Mouse (Mus musculus) CH12F3 (cell line): ENCODE measurements at regions not wholly inside any gene's neighbourhood (a gene's known extent, or its start where the extent isn't known, plus 50 kb on each side); places are given as distances from the start of the nearest gene placed in this dataset.

Experiments
- in situ Hi-C: fragments of 300-500 bp; cut with MboI; formaldehyde crosslinking; loops from 2 replicates; pipeline ENCODE4 v1.14.3; 2020; ENCODE audit warnings: low sequenced_read_pairs

GRCm38 (mm10) chr13:52013182-52013581 lies 166.7 kb downstream of the Gadd45g start:
- in situ Hi-C loops: no loop called here

- in situ Hi-C loops: no loop called here
Measured at GRCm38 (mm10) chr13:52013757-52014156, 167.3 kb downstream of the Gadd45g start.

DNA sequence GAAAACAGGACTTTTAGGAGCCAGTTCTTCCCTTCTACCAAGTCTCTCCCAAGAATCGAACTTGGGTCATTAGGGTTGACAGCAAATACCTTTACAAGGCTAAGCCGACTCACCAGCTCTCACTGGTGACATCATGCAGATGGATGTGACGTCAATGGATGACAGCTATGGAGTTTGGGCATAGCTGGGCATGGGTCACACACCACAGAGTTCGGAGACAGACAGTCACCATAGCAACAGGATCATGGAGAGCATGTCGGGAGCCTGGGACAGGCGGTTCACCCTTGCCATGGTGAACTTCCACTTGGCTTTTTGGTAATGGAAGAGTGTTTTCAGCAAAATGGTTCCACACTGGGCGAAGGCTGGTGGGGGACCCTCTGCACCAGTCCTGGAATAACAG lies 168.1 kb downstream of the Gadd45g start:
- in situ Hi-C loops: no loop called here

- in situ Hi-C loops: no loop called here
Measured at GRCm38 (mm10) chr13:52015066-52015465, 168.6 kb downstream of the Gadd45g start.

- in situ Hi-C loops: no loop called here
Measured at GRCm38 (mm10) chr13:52015496-52015895, 169.0 kb downstream of the Gadd45g start.

GRCm38 (mm10) chr13:52017598-52018190 lies 171.2 kb downstream of the Gadd45g start:
- in situ Hi-C loops: no loop called here

DNA sequence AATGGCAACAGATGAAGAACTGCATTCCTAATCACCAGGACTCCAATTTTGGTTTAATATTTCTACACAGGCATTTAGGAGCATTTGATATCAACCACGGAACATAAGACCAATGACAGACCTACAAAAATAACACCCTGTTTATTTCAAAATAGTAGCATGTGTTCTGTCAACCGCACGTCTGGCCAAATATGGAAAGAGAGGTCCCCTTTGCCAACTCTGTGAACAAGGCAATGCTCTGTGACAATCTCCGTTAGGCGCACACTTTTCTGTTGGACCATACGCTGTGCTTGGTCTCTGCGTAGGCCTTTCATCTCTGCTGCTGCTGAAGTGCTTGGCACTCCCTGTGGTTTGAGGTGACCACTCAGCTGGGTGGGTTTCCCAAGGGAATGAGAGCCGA lies 173.2 kb downstream of the Gadd45g start:
- in situ Hi-C loops: no loop called here

GRCm38 (mm10) chr13:52021150-52021549 lies 174.7 kb downstream of the Gadd45g start:
- in situ Hi-C loops: no loop called here

- in situ Hi-C loops: no loop called here
Measured at GRCm38 (mm10) chr13:52021828-52022227, 175.3 kb downstream of the Gadd45g start.

- in situ Hi-C loops: no loop called here
Measured at GRCm38 (mm10) chr13:52022529-52022928, 176.1 kb downstream of the Gadd45g start.

GRCm38 (mm10) chr13:52024349-52024748 lies 177.9 kb downstream of the Gadd45g start:
- in situ Hi-C loops: no loop called here

- in situ Hi-C loops: no loop called here
Measured at GRCm38 (mm10) chr13:52024832-52025481, 178.5 kb downstream of the Gadd45g start.

GRCm38 (mm10) chr13:52025482-52025848 lies 179.0 kb downstream of the Gadd45g start:
- in situ Hi-C loops: no loop called here

DNA sequence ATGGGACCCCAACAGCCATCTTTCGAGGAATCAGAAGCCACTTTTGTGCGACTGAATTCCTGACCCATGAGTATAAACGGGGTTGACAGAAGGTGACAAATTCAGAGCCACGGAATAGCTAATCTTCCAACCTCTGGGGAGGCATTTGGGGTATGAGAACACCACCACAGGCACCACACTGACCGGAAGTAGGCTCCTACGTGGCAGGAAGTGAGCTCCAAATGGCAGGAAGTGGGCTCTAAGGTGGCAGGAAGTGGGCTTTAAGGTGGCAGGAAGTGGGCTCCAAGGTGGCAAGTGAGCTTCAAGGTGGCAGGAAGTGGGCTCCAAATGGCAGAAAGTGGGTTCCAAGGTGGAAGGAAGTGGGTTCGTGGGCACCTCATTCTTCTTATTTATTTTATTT lies 179.8 kb downstream of the Gadd45g start:
- in situ Hi-C loops: no loop called here

DNA sequence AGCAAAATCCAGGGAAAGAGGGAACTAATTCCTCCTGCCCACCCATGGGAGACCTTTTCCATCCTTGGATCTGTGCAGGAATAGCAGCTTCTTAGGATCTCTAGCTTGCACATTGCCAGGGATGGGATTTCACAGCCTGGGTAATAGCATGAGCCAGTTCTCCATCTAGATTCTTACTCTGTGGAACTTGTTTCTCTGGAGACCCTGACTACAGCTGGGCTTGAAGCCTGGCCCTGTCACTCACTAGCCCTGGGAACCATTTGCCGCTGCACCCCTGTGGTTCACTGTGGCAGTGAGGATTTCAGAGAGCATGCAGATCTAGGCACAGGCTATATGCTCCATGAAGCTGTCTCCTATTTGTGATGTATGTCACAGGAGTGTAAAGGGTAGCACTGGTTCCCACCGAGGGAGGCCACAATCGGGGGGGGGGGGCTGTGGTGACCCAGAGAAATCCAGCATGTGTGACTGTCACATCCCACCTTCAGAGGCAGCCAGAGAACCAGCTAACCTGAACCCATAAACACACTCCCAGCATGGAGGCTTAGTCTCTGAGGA lies 183.5 kb downstream of the Gadd45g start:
- in situ Hi-C loops: no loop called here

GRCm38 (mm10) chr13:52031465-52031864 lies 185.0 kb downstream of the Gadd45g start:
- in situ Hi-C loops: no loop called here

DNA sequence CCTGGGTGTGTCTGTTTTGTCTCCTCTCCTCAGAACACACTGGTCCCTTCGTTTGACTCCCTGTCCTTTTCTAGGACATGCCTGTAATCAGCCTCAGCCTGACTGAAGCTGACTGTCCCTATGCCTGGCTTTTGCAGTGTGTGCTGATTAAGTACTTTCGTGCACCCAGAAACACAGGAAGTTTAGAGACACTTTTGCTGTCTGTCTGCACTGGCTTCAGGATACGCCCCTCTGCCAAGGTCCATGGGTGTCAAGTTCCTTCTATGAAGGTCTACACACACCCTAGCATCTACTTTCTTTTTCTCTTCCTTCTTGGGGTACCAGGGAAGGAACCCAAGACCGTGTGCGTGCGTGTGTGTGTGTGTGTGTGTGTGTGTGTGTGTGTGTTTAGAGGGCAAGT lies 189.3 kb downstream of the Gadd45g start:
- in situ Hi-C loops: no loop called here

GRCm38 (mm10) chr13:52036351-52036750 lies 189.9 kb downstream of the Gadd45g start:
- in situ Hi-C loops: no loop called here

- in situ Hi-C loops: no loop called here
Measured at GRCm38 (mm10) chr13:52037218-52037617, 190.7 kb downstream of the Gadd45g start.

DNA sequence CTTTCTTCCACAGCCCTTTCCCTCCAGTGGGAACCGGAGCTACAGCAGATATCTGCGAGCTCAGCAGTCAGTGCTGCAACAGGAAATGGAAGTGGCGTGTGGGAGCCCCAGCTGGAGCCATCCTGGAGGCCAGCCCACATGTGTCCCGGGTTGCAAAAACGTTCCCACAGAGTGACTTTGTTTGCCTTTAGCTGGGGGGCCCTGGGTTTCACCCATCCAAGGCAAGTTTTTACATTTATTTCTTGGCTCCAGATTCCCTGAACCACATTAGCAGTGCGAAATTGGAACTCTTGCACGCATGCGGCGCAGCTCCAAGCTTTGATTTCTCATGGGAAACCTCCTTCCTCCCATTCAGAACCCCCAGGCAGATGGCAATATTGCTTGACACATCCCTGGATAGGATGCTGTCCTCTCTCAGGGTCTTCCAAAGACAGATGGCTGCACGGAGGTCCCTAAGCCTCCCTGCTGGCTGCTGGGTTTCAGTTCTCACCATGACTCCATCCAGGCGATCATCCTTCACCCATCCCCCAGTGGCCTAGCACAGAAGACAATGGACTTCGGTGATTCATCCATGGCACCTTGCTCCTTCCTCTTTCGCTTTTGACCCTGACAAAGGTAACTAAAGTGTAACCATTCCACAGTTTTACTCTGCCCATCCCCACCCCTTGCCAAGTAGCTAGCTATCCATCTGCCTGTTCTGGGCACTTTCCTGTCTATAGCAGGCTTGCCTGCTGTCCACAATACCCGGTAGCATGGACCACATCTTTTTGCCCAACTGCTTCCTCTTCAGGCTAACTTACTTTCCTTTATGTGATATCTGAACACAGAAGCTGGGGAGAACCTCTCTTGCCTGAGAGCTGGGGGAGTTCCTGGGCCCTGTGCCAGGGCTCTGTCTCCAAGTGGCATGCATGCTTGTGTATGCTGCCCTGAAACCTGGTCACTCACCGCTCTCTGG lies 195.3 kb downstream of the Gadd45g start:
- in situ Hi-C loops: no loop called here

DNA sequence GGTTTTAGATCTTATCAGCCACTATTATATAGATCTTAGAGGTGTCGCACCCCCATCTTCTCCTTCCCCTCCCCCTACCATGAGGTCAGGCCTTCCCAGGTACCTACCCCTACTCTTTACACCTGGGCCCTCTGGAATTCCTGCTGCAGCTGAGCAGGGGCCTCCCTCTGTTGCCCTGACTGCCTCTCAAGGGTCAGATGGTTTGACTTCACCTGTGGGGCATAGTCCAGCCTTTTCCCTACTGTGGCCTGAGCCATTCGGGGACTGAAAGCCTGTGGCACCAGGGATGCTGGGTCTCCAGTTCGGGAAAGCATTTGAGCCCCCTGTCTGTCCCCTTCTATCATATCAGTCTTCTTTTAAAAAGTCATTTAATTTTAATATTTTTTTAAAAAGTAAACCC lies 196.4 kb downstream of the Gadd45g start:
- in situ Hi-C loops: no loop called here
